Mouse (Mus musculus) T-helper 17 cell (primary cell): ENCODE data around the gene Gnat2.

ENCODE experiments used
- in situ Hi-C, 2 experiments: fragments of 300-600 bp; cut with MboI, MseI; formaldehyde crosslinking; loops; 1 replicate in 1 of 2; 2 replicates in 1 of 2; pipeline ENCODE4 v1.15.1; 2025; ENCODE audit warnings: high pct_unique_total_duplicates in 2 of 2

The Gnat2 gene

GRCm38 (mm10) chr3:108083904-108084407 lies 8.6 kb upstream of the Gnat2 start:
- in situ Hi-C loops, result loop anchor here (5.0 kb wide), 2 partner anchors 63 to 68 kb away; partner anchors contain the start of genes Gnai3 (in 1 of the 2) and Gpr61 (in 1 of the 2)

- in situ Hi-C loops, result loop anchor here (5.0 kb wide), 2 partner anchors 62 to 67 kb away; partner anchors contain the start of genes Gnai3 (in 1 of the 2) and Gpr61 (in 1 of the 2)
Observed at GRCm38 (mm10) chr3:108084767-108085270, 7.8 kb upstream of the Gnat2 start.

- in situ Hi-C loops, result no loop called here
Observed at GRCm38 (mm10) chr3:108085281-108085720, 7.3 kb upstream of the Gnat2 start.

- in situ Hi-C loops, result no loop called here
Observed at GRCm38 (mm10) chr3:108085721-108086469, 6.7 kb upstream of the Gnat2 start.

GRCm38 (mm10) chr3:108086470-108086979 lies 6.1 kb upstream of the Gnat2 start, which contains the start of gene Ampd2:
Gene Ampd2 (minus strand): TSS chr3:108086651.
- in situ Hi-C loops, result no loop called here

- in situ Hi-C loops, result no loop called here
Observed at GRCm38 (mm10) chr3:108087329-108087728, 5.3 kb upstream of the Gnat2 start.

GRCm38 (mm10) chr3:108088842-108089380 lies 3.7 kb upstream of the Gnat2 start:
- in situ Hi-C loops, result no loop called here

GRCm38 (mm10) chr3:108089916-108090315 lies 2.7 kb upstream of the Gnat2 start:
- in situ Hi-C loops, result no loop called here

GRCm38 (mm10) chr3:108090561-108090960 lies 2.0 kb upstream of the Gnat2 start:
- in situ Hi-C loops, result no loop called here

- in situ Hi-C loops, result no loop called here
Observed at GRCm38 (mm10) chr3:108092030-108092429, 559 bp upstream of the Gnat2 start.

GRCm38 (mm10) chr3:108093306-108093705 lies 717 bp downstream of the Gnat2 start:
- in situ Hi-C loops, result no loop called here

GRCm38 (mm10) chr3:108094146-108094545 lies 1.6 kb downstream of the Gnat2 start:
- in situ Hi-C loops, result no loop called here

GRCm38 (mm10) chr3:108094976-108095760 lies 2.6 kb downstream of the Gnat2 start:
- in situ Hi-C loops, result no loop called here

GRCm38 (mm10) chr3:108096226-108096625 lies 3.6 kb downstream of the Gnat2 start:
- in situ Hi-C loops, result no loop called here

- in situ Hi-C loops, result no loop called here
Observed at GRCm38 (mm10) chr3:108096726-108097125, 4.1 kb downstream of the Gnat2 start.

GRCm38 (mm10) chr3:108097656-108098055 lies 5.1 kb downstream of the Gnat2 start:
- in situ Hi-C loops, result no loop called here

- in situ Hi-C loops, result no loop called here
Observed at GRCm38 (mm10) chr3:108098316-108098715, 5.7 kb downstream of the Gnat2 start.

GRCm38 (mm10) chr3:108101594-108101993 lies 9.0 kb downstream of the Gnat2 start:
- in situ Hi-C loops, result no loop called here

- in situ Hi-C loops, result no loop called here
Observed at GRCm38 (mm10) chr3:108102075-108102474, 9.5 kb downstream of the Gnat2 start.

- in situ Hi-C loops, result no loop called here
Observed at GRCm38 (mm10) chr3:108105281-108105680, 12.7 kb downstream of the Gnat2 start.

GRCm38 (mm10) chr3:108111320-108111719 lies 18.7 kb downstream of the Gnat2 start:
- in situ Hi-C loops, result no loop called here
